Mouse (Mus musculus) liver, embryonic 14.5 days (tissue): ENCODE measurements at regions not wholly inside any gene's neighbourhood (a gene's known extent, or its start where the extent isn't known, plus 50 kb on each side); places are given as distances from the start of the nearest gene placed in this dataset.

ENCODE experiments used
- CTCF ChIP-seq: IDR thresholded peaks from 2 replicates; pipeline ENCODE4 v1.5.1; 2016; ENCODE audit warnings: antibody characterized with exemption, low read depth, control low read depth
- EP300 ChIP-seq: IDR thresholded peaks from 2 replicates; pipeline ENCODE4 v1.6.1; 2016; ENCODE audit warnings: antibody characterized with exemption, low read depth

GRCm38 (mm10) chr1:119255386-119256096 lies 166.5 kb downstream of the Inhbb start:
- no peak for TF ChIP-seq EP300
- TF ChIP-seq CTCF: no peak
